Mouse (Mus musculus): ENCODE measurements around the gene Dcaf15.

Gene Dcaf15

GRCm38 (mm10) chr8:84068316-84069035, 36.1 kb downstream of the Dcaf15 start:
- in situ Hi-C loops (cut with MboI; ENCODE audit: unreplicated experiment in 2 of 2), result no loop called here

DNA sequence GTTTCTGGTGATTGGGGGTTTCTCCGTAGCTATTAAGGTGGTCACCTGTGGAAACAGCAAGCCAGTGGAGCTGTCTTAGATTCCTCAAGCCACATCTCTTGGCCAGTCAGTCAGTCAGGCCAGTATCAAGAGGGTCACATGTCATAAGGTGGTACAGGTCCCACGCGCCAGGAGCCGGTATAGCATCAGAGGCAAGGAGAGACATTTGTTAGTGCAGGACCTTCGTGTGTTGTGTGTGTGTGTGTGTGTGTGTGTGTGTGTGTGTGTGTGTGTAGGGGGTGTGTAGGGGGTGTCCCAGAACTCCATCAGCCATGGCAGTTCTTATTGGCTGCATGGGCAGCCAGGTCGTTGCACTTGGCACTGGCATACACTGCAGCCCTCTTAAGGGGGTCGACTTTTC, 36.7 kb downstream of the Dcaf15 start:
- in situ Hi-C loops (cut with MboI; ENCODE audit: unreplicated experiment in 2 of 2), result no loop called here

GRCm38 (mm10) chr8:84067047-84067573, 37.5 kb downstream of the Dcaf15 start:
- in situ Hi-C loops (cut with MboI; ENCODE audit: unreplicated experiment in 2 of 2), result no loop called here

- in situ Hi-C loops (cut with MboI; ENCODE audit: unreplicated experiment in 2 of 2), result no loop called here
These were observed 38.2 kb downstream of the Dcaf15 start, which contains the start of gene Rfx1 for GRCm38 (mm10) chr8:84066291-84066930. Rfx1 (plus strand) TSS chr8:84066834.

DNA sequence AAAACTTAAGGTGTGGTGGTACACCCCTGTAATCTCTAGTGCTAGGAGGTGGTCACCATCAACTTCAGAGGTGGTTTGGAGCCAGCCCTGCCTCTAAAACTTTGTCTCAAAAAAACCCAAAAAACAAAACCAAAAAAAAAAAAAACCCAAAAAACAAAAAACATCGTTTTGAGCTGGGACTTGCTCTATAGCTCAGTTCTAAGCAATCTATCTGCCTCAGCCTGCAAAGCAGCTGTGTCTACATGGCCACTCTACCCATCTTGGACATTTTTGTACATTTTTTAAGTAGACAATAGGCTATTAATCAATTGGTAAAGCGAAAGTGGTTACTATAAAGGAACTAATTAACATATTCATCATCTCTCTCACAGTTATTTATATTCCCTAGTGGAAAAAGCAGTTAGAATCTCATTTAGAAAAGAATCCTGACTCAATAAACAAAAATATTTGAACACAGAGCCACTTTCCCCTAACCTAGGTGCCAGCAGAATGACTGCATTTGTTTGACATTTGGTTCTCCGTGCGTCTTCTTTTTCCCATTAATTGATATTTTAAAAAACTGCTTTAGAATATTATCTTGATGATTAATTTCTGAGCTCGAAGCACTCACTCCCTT, 39.0 kb downstream of the Dcaf15 start:
- in situ Hi-C loops (cut with MboI; ENCODE audit: unreplicated experiment in 2 of 2), result no loop called here

DNA sequence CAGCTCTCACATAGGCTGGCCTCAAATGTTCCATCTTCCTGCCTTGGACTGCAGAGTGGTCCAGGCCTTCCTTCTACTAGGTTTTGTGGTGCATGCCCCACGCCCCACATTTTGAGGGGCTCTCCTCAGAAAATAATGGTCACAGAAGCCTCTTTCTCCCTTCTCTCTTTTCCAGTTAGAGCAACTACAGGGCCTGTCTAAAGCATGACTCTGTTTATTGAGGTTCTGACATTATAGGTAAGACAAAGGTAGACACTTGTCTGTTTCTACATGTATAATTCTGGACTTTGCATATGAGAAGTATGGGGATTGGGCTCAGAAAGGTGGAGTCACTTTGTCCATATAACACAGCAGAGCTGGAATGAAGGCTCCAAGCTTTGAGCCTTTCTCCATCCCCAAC, 39.5 kb downstream of the Dcaf15 start, which contains the start of gene Gm10643:
Gene Gm10643 (minus strand): TSS at position 101 of the 400 bp plus-strand sequence.
- in situ Hi-C loops (cut with MboI; ENCODE audit: unreplicated experiment in 2 of 2), result no loop called here

DNA sequence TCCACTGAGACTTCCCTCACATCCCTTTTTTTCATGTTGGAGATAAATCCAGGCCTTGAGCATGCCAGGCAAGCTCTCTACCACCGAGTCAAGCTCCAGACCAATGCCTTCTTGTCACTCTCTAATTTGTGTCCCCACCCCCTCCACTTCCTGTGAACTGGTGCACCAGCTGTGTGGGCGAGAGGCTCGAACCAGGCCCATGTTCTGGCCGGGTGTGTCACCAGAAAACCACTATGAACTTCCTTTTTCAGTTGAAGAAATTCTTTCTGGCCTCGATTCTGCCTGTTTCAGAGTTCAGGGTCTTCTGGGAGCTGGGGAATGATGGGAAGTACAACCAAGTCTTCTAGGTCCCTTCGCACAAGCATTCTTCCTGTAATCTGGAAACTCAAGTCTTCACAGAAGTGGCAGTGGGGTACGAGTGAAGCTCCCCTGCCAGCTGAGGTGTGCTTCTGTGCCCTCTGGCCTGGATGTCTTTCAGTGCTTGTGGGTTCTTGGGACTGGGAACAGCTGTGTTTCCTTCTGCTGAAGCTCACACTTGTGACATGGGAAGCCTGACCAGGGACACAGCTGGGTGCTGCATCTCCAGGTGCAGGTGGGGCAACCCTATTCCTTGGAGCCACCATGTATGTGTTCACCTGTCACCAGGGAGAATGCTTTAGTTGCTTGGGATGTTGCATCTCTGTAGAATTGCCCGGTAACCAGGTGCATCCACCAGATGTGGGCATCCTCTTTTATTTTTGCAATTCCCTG, 40.5 kb downstream of the Dcaf15 start:
- in situ Hi-C loops (cut with MboI; ENCODE audit: unreplicated experiment in 2 of 2), result no loop called here

GRCm38 (mm10) chr8:84060245-84060644, 44.3 kb downstream of the Dcaf15 start:
- in situ Hi-C loops (cut with MboI; ENCODE audit: unreplicated experiment in 2 of 2), result no loop called here

- in situ Hi-C loops (cut with MboI; ENCODE audit: unreplicated experiment in 2 of 2), result no loop called here
These were observed 45.3 kb downstream of the Dcaf15 start for GRCm38 (mm10) chr8:84059226-84059625.

- in situ Hi-C loops (cut with MboI; ENCODE audit: unreplicated experiment in 2 of 2), result no loop called here
These were observed 46.7 kb downstream of the Dcaf15 start for GRCm38 (mm10) chr8:84057827-84058226.

- in situ Hi-C loops (cut with MboI; ENCODE audit: unreplicated experiment in 2 of 2), result no loop called here
These were observed 51.3 kb downstream of the Dcaf15 start for GRCm38 (mm10) chr8:84053229-84053628.

DNA sequence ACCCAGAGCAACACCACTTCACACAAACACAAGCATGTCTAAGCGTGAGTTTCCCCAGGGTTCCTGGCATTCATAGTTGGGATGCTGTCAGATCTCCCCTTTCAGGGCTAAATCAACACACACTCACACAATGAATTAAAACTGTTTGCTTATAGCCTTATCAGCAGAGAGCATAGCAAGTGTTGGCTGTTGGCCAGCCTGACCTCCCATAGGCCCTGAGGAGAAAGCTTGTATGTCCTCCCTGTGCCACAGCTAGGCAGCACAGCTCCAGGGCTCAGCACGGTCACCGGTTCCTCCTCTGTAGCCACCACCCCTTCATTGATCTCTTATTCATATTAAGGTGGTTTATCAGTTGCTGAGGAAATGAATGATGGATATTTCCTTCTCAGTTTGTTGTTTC, 51.8 kb downstream of the Dcaf15 start:
- in situ Hi-C loops (cut with MboI; ENCODE audit: unreplicated experiment in 2 of 2), result no loop called here

- in situ Hi-C loops (cut with MboI; ENCODE audit: unreplicated experiment in 2 of 2), result no loop called here
These were observed 56.4 kb downstream of the Dcaf15 start for GRCm38 (mm10) chr8:84048171-84048570.

All from v-Abl transformed pro-B cells (cell line).